Mouse (Mus musculus) brain, embryonic 14.5 days (tissue): ENCODE results near the gene Cd300lg.

ENCODE experiments used
- CTCF ChIP-seq: fragments of 200-500 bp; IDR thresholded peaks from 2 replicates; pipeline ENCODE4 v1.5.1; 2012; ENCODE audit warnings: inconsistent platforms, mild to moderate bottlenecking, moderate library complexity, borderline replicate concordance; ENCODE audit not compliant: insufficient read depth, insufficient read length; ENCODE audit errors: extremely low read depth
- POLR2A ChIP-seq: fragments of 200-500 bp; IDR thresholded peaks from 2 replicates; pipeline ENCODE4 v1.6.1; 2012; ENCODE audit warnings: mild to moderate bottlenecking, inconsistent platforms, borderline replicate concordance; ENCODE audit not compliant: poor library complexity, insufficient read depth, insufficient read length, severe bottlenecking; ENCODE audit errors: extremely low read depth

DNA sequence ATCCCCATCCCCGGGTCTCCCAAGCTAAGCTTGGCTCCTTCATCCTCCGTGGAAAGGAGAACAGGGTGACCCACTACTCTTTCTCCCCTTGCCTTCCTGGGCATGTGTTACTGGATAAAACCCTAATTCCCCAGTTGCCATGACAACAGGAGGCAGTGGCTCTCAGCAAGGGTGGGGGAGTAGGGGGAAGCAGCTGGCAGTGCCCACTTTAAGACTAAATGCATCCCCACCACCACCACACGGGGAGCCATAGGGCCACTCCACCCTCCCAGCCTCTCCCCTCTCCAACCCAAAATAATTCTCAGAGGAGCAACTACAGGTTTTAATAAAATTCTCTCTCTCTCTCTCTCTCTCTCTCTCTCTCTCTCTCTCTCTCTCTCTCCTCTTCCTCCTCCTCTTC is 45.0 kb downstream of the Cd300lg start:
- TF ChIP-seq POLR2A (no peak), CTCF (peak; percentile 55)
